In genomic region chr3:122467977-122468376, GRCm38 (mm10) we compare ENCODE assay signal across 10 mouse cellular contexts.
DNase-seq lines count a peak whose midpoint lies in the region; ATAC-seq and TF ChIP-seq lines count a peak whose summit lies in the region.
"Had no signal": no experiment of that assay in that cellular context is flagged by ENCODE, and none has a peak within 500 bp of the region (broad histone marks: within the 10 kb centered on the region; RNA-seq: fewer than 3 reads in every experiment).

No protein-coding gene starts in this region.

- 78% methylated on average over 2 of the region's 2 CpGs for WGBS in lung, adult 2 months
- WGBS in midbrain, embryonic 14.5 days: 65% methylated on average over 2 of the region's 2 CpGs

- H3K4me1 ChIP-seq in lung, adult 2 months (ENCODE audit: control insufficient read depth, insufficient read depth, low read length): peaks cover 8% of the 10 kb centered on the region; the same call in 1 of the 2 replicates
- H3K4me1 ChIP-seq in G1E (ENCODE audit: insufficient read depth, low read depth, low read length): no peaks in the 10 kb centered on the region
- 0 out of 2 replicates have a peak, but pooled peaks cover 4% of the 10 kb centered on the region for H3K4me1 ChIP-seq in midbrain, embryonic 14.5 days (ENCODE audit: control insufficient read depth, insufficient read depth, low read length)

- H3K27me3 ChIP-seq in G1E (ENCODE audit: insufficient read depth, low read length): no peaks in the 10 kb centered on the region
- no peaks in the 10 kb centered on the region for H3K27me3 ChIP-seq in midbrain, embryonic 14.5 days (ENCODE audit: control insufficient read depth, insufficient read depth, low read length)
- H3K27me3 ChIP-seq: stomach, embryonic 15.5 days had no signal

- no peak overlapping the region for H3K27ac ChIP-seq in midbrain, embryonic 14.5 days (replicated peaks; ENCODE audit: low read depth, low read length)
- H3K27ac ChIP-seq: heart, embryonic 13.5 days; stomach, embryonic 15.5 days had no signal

- H3K9me3 ChIP-seq in G1E (replicated peaks): no peaks in the 10 kb centered on the region
- no peaks in the 10 kb centered on the region for H3K9me3 ChIP-seq in midbrain, embryonic 14.5 days (ENCODE audit: control insufficient read depth, low read length)
- H3K9me3 ChIP-seq: heart, embryonic 13.5 days; stomach, embryonic 15.5 days had no signal

- no peak overlapping the region for H3K9ac ChIP-seq in midbrain, embryonic 14.5 days (replicated peaks; ENCODE audit: low read length)
- H3K9ac ChIP-seq: heart, embryonic 13.5 days; stomach, embryonic 15.5 days had no signal

- no peak overlapping the region for H3K4me2 ChIP-seq in midbrain, embryonic 14.5 days (ENCODE audit: low read length)
- H3K4me2 ChIP-seq: heart, embryonic 13.5 days; stomach, embryonic 15.5 days had no signal

- DNase-seq in lung, adult 2 months: no peak
- DNase-seq in lung, postnatal 25 days (ENCODE audit: low spot score): no peak
- no peak for DNase-seq in G1E (ENCODE audit: low spot score)
- peak; percentile 16 for DNase-seq in c-Kit-negative CD71-positive TER-119-positive erythroid progenitor cells, embryonic 14.5 days (ENCODE audit: low read depth, low spot score)
- DNase-seq in layer of hippocampus, postnatal 36 days: no peak
- no peak for DNase-seq in midbrain, embryonic 14.5 days
- DNase-seq: left cerebral cortex, postnatal 4 days had no signal

- no peak for TF ChIP-seq POLR2A in lung, adult 2 months (IDR thresholded peaks at IDR 0.05; ENCODE audit: borderline replicate concordance, extremely low read depth, low read depth, low read length)

- H3K36me3 ChIP-seq in G1E (replicated peaks): no peaks in the 10 kb centered on the region
- no peaks in the 10 kb centered on the region for H3K36me3 ChIP-seq in midbrain, embryonic 14.5 days (ENCODE audit: control insufficient read depth, insufficient read depth, low read length)
- H3K36me3 ChIP-seq: heart, embryonic 13.5 days; stomach, embryonic 15.5 days had no signal

- no peak overlapping the region for H3K4me3 ChIP-seq in lung, adult 2 months (replicated peaks; ENCODE audit: extremely low read depth, low read depth, low read length)
- H3K4me3 ChIP-seq in G1E (ENCODE audit: low read depth, low read length): no peak overlapping the region
- no peak overlapping the region for H3K4me3 ChIP-seq in midbrain, embryonic 14.5 days (replicated peaks; ENCODE audit: low read depth, low read length)
- H3K4me3 ChIP-seq: heart, embryonic 13.5 days; stomach, embryonic 15.5 days had no signal

- TF ChIP-seq CTCF in lung, adult 2 months (IDR thresholded peaks at IDR 0.05; ENCODE audit: insufficient read depth, low read length): peak; percentile 29
- TF ChIP-seq CTCF in G1E (IDR thresholded peaks at IDR 0.05; ENCODE audit: low read depth, low read length): 0 out of 2 replicates have a peak, but pooled peaks have one; percentile 21

- no peak for ATAC-seq in G1E (ENCODE audit: extremely low read depth, insufficient number of reproducible peaks, low FRiP score, poor library complexity, severe bottlenecking)
- peak; percentile 45; the same call in 1 of the 2 replicates for ATAC-seq in neutrophil, adult 5-6 weeks (ENCODE audit: extremely low read depth, insufficient number of reproducible peaks, low FRiP score, poor library complexity, severe bottlenecking)
- ATAC-seq in midbrain, embryonic 14.5 days (ENCODE audit: low FRiP score, low TSS enrichment): no peak
